Mouse (Mus musculus) thymus, adult 2 months (tissue): ENCODE data around the gene Josd2.

ENCODE experiments used
- CTCF ChIP-seq: fragments of 200-500 bp; IDR thresholded peaks from 2 replicates; pipeline ENCODE4 v1.5.1; 2012; ENCODE audit warnings: mild to moderate bottlenecking, control low read depth, low read length, moderate library complexity, borderline replicate concordance; ENCODE audit not compliant: control insufficient read depth, poor library complexity, insufficient read depth; ENCODE audit errors: extremely low read depth
- POLR2A ChIP-seq: fragments of 200-500 bp; IDR thresholded peaks from 2 replicates; pipeline ENCODE4 v1.6.1; 2012; ENCODE audit warnings: mild to moderate bottlenecking, low read length, control low read depth, moderate library complexity; ENCODE audit not compliant: control insufficient read depth, poor library complexity, insufficient read depth; ENCODE audit errors: extremely low read depth

- TF ChIP-seq POLR2A (no peak), CTCF (no peak)
Measured at GRCm38 (mm10) chr7:44485572-44486195, 17.9 kb downstream of the Josd2 start.
